Mouse (Mus musculus): ENCODE results near the gene Capza1. TPM values are rescaled to one million over a fixed set of nuclear protein-coding genes. Genes with fewer than 3 reads are reported as not detected.

Gene Capza1
- polyA plus RNA-seq, 1 experiment from 2014 or later = 183 TPM

Other genes with a start within 250 kb of the Capza1 start
- 29.3 and 31.0 TPM in 2 replicates for gene Slc16a1, start 225.8 kb downstream of the Capza1 start, polyA plus RNA-seq (2015; fragmentation: Nextera tagmentation; extraction: Ambion mirVana)
- 4.7 and 4.8 TPM in 2 replicates for gene Ppm1j, start 83.4 kb downstream of the Capza1 start, polyA plus RNA-seq (2015; fragmentation: Nextera tagmentation; extraction: Ambion mirVana)
- 0.12 and 0.20 TPM in 2 replicates for gene Fam19a3, start 82.7 kb downstream of the Capza1 start, polyA plus RNA-seq (2015; fragmentation: Nextera tagmentation; extraction: Ambion mirVana)
- 163 and 174 TPM in 2 replicates for gene Rhoc, start 76.1 kb downstream of the Capza1 start, polyA plus RNA-seq (2015; fragmentation: Nextera tagmentation; extraction: Ambion mirVana)
- gene Mov10, start 45.9 kb downstream of the Capza1 start, polyA plus RNA-seq (2015; fragmentation: Nextera tagmentation; extraction: Ambion mirVana) = 44.7 and 47.0 TPM in 2 replicates
- gene St7l, start 500 bp downstream of the Capza1 start, polyA plus RNA-seq (2015; fragmentation: Nextera tagmentation; extraction: Ambion mirVana) = 38.6 and 42.4 TPM in 2 replicates
- 1.3 and 1.6 TPM in 2 replicates for gene Wnt2b, start 97.4 kb upstream of the Capza1 start, polyA plus RNA-seq (2015; fragmentation: Nextera tagmentation; extraction: Ambion mirVana)
- gene Cttnbp2nl, start 188.6 kb upstream of the Capza1 start, polyA plus RNA-seq (2015; fragmentation: Nextera tagmentation; extraction: Ambion mirVana) = 25.9 and 29.9 TPM in 2 replicates
- gene 4930564D02Rik, start 202.3 kb upstream of the Capza1 start, polyA plus RNA-seq (2015; fragmentation: Nextera tagmentation; extraction: Ambion mirVana) = not detected in 2 replicates

Measured in embryonic facial prominence, embryonic 15.5 days (tissue).